Mouse (Mus musculus) testis, postnatal 14 days (tissue): Measurements from ENCODE around the gene Prss35.
A peak's percentile ranks its signal among the peaks of the same experiment; 100 is the strongest.

ENCODE experiments used
- DNase-seq: peaks from one replicate; pipeline ENCODE4 v3.0.0; 2021; ENCODE audit warnings: low spot score

Prss35 gene

GRCm38 (mm10) chr9:86734357-86734756, 9.1 kb upstream of the Prss35 start:
- DNase-seq, result no peak

- DNase-seq, result no peak
Observed at GRCm38 (mm10) chr9:86734795-86735194, 8.7 kb upstream of the Prss35 start.

- no peak for DNase-seq
Observed at GRCm38 (mm10) chr9:86736991-86737390, 6.5 kb upstream of the Prss35 start.

- DNase-seq, result no peak
Observed at GRCm38 (mm10) chr9:86738067-86738466, 5.4 kb upstream of the Prss35 start.

- no peak for DNase-seq
Observed at GRCm38 (mm10) chr9:86738801-86739200, 4.6 kb upstream of the Prss35 start.

- no peak for DNase-seq
Observed at GRCm38 (mm10) chr9:86739971-86740370, 3.5 kb upstream of the Prss35 start.

GRCm38 (mm10) chr9:86744041-86744440, 592 bp downstream of the Prss35 start:
- no peak for DNase-seq

- DNase-seq, result peak; percentile 55
Observed at GRCm38 (mm10) chr9:86745926-86746581, 2.6 kb downstream of the Prss35 start.

GRCm38 (mm10) chr9:86762477-86763376, 19.3 kb downstream of the Prss35 start:
- no peak for DNase-seq

- no peak for DNase-seq
Observed at GRCm38 (mm10) chr9:86764002-86764401, 20.6 kb downstream of the Prss35 start.

- DNase-seq, result no peak
Observed at GRCm38 (mm10) chr9:86766991-86767390, 23.5 kb downstream of the Prss35 start.

GRCm38 (mm10) chr9:86772897-86773296, 29.4 kb downstream of the Prss35 start:
- DNase-seq, result no peak

GRCm38 (mm10) chr9:86773996-86774395, 30.5 kb downstream of the Prss35 start:
- DNase-seq, result no peak

- DNase-seq, result no peak
Observed at GRCm38 (mm10) chr9:86775374-86775773, 31.9 kb downstream of the Prss35 start.

- DNase-seq, result no peak
Observed at GRCm38 (mm10) chr9:86777309-86777708, 33.9 kb downstream of the Prss35 start.

- DNase-seq, result no peak
Observed at GRCm38 (mm10) chr9:86778212-86778611, 34.8 kb downstream of the Prss35 start.

- DNase-seq, result no peak
Observed at GRCm38 (mm10) chr9:86781426-86781825, 38.0 kb downstream of the Prss35 start.

- DNase-seq, result no peak
Observed at GRCm38 (mm10) chr9:86782836-86783235, 39.4 kb downstream of the Prss35 start.

- no peak for DNase-seq
Observed at GRCm38 (mm10) chr9:86789186-86789585, 45.7 kb downstream of the Prss35 start.

- DNase-seq, result no peak
Observed at GRCm38 (mm10) chr9:86791927-86792326, 48.5 kb downstream of the Prss35 start.

- DNase-seq, result no peak
Observed at GRCm38 (mm10) chr9:86795236-86795635, 51.8 kb downstream of the Prss35 start.

- DNase-seq, result no peak
Observed at GRCm38 (mm10) chr9:86797553-86797952, 54.1 kb downstream of the Prss35 start.

GRCm38 (mm10) chr9:86798129-86798528, 54.7 kb downstream of the Prss35 start:
- DNase-seq, result no peak
